Mouse (Mus musculus) midbrain, embryonic 15.5 days (tissue): ENCODE data around the gene Kansl1. TPM values are rescaled to one million over a fixed set of nuclear protein-coding genes. Genes with fewer than 3 reads are reported as not detected.

Source experiments
- ATAC-seq: fragments of 200-750 bp; cut with Nextera tagmentation; replicated peaks from 2 replicates; pipeline ENCODE4 v1.8.0; 2017; ENCODE audit warnings: moderate TSS enrichment
- H3K27ac ChIP-seq: fragments of 300-500 bp; sonication (generic); 2 replicates; pipeline ENCODE4 v1.5.1; 2015; ENCODE audit warnings: mild to moderate bottlenecking, inconsistent platforms
- H3K27me3 ChIP-seq: fragments of 300-500 bp; sonication (generic); replicated peaks from 2 replicates; pipeline ENCODE4 v1.6.1; 2015; ENCODE audit warnings: inconsistent platforms
- H3K36me3 ChIP-seq: fragments of 300-500 bp; sonication (generic); replicated peaks from 2 replicates; pipeline ENCODE4 v1.6.1; 2015; ENCODE audit warnings: inconsistent platforms
- H3K4me1 ChIP-seq: fragments of 300-500 bp; sonication (generic); 2 replicates; pipeline ENCODE4 v1.6.1; 2015; ENCODE audit warnings: inconsistent platforms
- H3K4me2 ChIP-seq: fragments of 300-500 bp; sonication (generic); 2 replicates; pipeline ENCODE4 v1.6.1; 2015; ENCODE audit warnings: inconsistent platforms, mild to moderate bottlenecking, moderate library complexity
- H3K4me3 ChIP-seq: fragments of 300-500 bp; sonication (generic); 2 replicates; pipeline ENCODE4 v1.5.1; 2015; ENCODE audit warnings: mild to moderate bottlenecking, inconsistent platforms
- H3K9ac ChIP-seq: fragments of 300-500 bp; sonication (generic); 2 replicates; pipeline ENCODE4 v1.6.1; 2015; ENCODE audit warnings: mild to moderate bottlenecking, inconsistent platforms
- H3K9me3 ChIP-seq: fragments of 300-500 bp; sonication (generic); 2 replicates; pipeline ENCODE4 v1.6.1; 2016; ENCODE audit warnings: inconsistent platforms
- WGBS: fragments of 180-500 bp; shearing (Covaris S2); methylation state at CpG from one replicate; pipeline ENCODE4 v1.1.7; 2015; ENCODE audit warnings: mixed read lengths; 5-methylcytosine and 5-hydroxymethylcytosine counted together
- polyA plus RNA-seq: library from polyadenylated mRNA; unstranded; fragments of >200 nt; fragmentation: Nextera tagmentation; extraction: Ambion mirVana; gene quantifications from 2 replicates; pipeline ENCODE4 v1.2.1, GENCODE M21; 2015

The Kansl1 gene
- polyA plus RNA-seq, 1 experiment from 2014 or later, result 31.1 TPM

GRCm38 (mm10) chr11:104386595-104386994 lies 82.1 kb downstream of the Kansl1 start:
- H3K9me3 ChIP-seq, result no peaks in the 10 kb centered on the region
- no peaks in the 10 kb centered on the region for H3K27me3 ChIP-seq
- H3K27ac ChIP-seq, result no peak overlapping the region
- no peaks in the 10 kb centered on the region for H3K36me3 ChIP-seq
- no peak for ATAC-seq
- H3K4me2 ChIP-seq, result no peak overlapping the region
- no peak overlapping the region for H3K9ac ChIP-seq
- no peak overlapping the region for H3K4me3 ChIP-seq
- 97% methylated on average over 1 of the region's 1 CpGs for WGBS
- H3K4me1 ChIP-seq, result no peaks in the 10 kb centered on the region

- no peaks in the 10 kb centered on the region for H3K36me3 ChIP-seq
- WGBS, result 91% methylated on average over 2 of the region's 2 CpGs
- no peaks in the 10 kb centered on the region for H3K9me3 ChIP-seq
- H3K27me3 ChIP-seq, result no peaks in the 10 kb centered on the region
- no peak overlapping the region for H3K27ac ChIP-seq
- no peak for ATAC-seq
- no peak overlapping the region for H3K9ac ChIP-seq
- H3K4me3 ChIP-seq, result no peak overlapping the region
- H3K4me1 ChIP-seq, result no peaks in the 10 kb centered on the region
- no peak overlapping the region for H3K4me2 ChIP-seq
Measured at GRCm38 (mm10) chr11:104383167-104383810, 85.4 kb downstream of the Kansl1 start.

- H3K4me1 ChIP-seq, result no peaks in the 10 kb centered on the region
- ATAC-seq, result no peak
- no peaks in the 10 kb centered on the region for H3K9me3 ChIP-seq
- H3K4me3 ChIP-seq, result no peak overlapping the region
- H3K27me3 ChIP-seq, result no peaks in the 10 kb centered on the region
- H3K27ac ChIP-seq, result no peak overlapping the region
- H3K9ac ChIP-seq, result no peak overlapping the region
- H3K36me3 ChIP-seq, result 0 out of 2 replicates have a peak, but pooled peaks cover 3% of the 10 kb centered on the region
- 85% methylated on average over 4 of the region's 4 CpGs for WGBS
- no peak overlapping the region for H3K4me2 ChIP-seq
Measured at GRCm38 (mm10) chr11:104381887-104382286, 86.8 kb downstream of the Kansl1 start.

- no peaks in the 10 kb centered on the region for H3K4me1 ChIP-seq
- no peak overlapping the region for H3K9ac ChIP-seq
- H3K9me3 ChIP-seq, result no peaks in the 10 kb centered on the region
- ATAC-seq, result no peak
- no peaks in the 10 kb centered on the region for H3K27me3 ChIP-seq
- 61% methylated on average over 1 of the region's 1 CpGs for WGBS
- H3K36me3 ChIP-seq, result 0 out of 2 replicates have a peak, but pooled peaks cover 3% of the 10 kb centered on the region
- no peak overlapping the region for H3K4me2 ChIP-seq
- H3K27ac ChIP-seq, result no peak overlapping the region
- H3K4me3 ChIP-seq, result no peak overlapping the region
Measured at GRCm38 (mm10) chr11:104379635-104380034, 89.0 kb downstream of the Kansl1 start.

- no peak overlapping the region for H3K27ac ChIP-seq
- no peak overlapping the region for H3K4me3 ChIP-seq
- H3K9ac ChIP-seq, result no peak overlapping the region
- no peak for ATAC-seq
- no peak overlapping the region for H3K4me2 ChIP-seq
- WGBS, result 89% methylated on average over 3 of the region's 3 CpGs
- 0 out of 2 replicates have a peak, but pooled peaks cover 3% of the 10 kb centered on the region for H3K36me3 ChIP-seq
- H3K9me3 ChIP-seq, result no peaks in the 10 kb centered on the region
- H3K4me1 ChIP-seq, result no peaks in the 10 kb centered on the region
- H3K27me3 ChIP-seq, result no peaks in the 10 kb centered on the region
Measured at GRCm38 (mm10) chr11:104376291-104376690, 92.4 kb downstream of the Kansl1 start.

GRCm38 (mm10) chr11:104367486-104368190 lies 101.0 kb downstream of the Kansl1 start:
- H3K4me3 ChIP-seq, result no peak overlapping the region
- H3K4me1 ChIP-seq, result no peaks in the 10 kb centered on the region
- H3K9me3 ChIP-seq, result no peaks in the 10 kb centered on the region
- H3K4me2 ChIP-seq, result no peak overlapping the region
- 90% methylated on average over 5 of the region's 5 CpGs for WGBS
- no peaks in the 10 kb centered on the region for H3K27me3 ChIP-seq
- H3K27ac ChIP-seq, result no peak overlapping the region
- no peak for ATAC-seq
- no peaks in the 10 kb centered on the region; the same call in 1 of the 2 replicates for H3K36me3 ChIP-seq
- no peak overlapping the region for H3K9ac ChIP-seq

- H3K27me3 ChIP-seq, result no peaks in the 10 kb centered on the region
- no peak overlapping the region for H3K4me3 ChIP-seq
- no peak overlapping the region for H3K27ac ChIP-seq
- no peak overlapping the region for H3K9ac ChIP-seq
- no peaks in the 10 kb centered on the region for H3K9me3 ChIP-seq
- H3K36me3 ChIP-seq, result no peaks in the 10 kb centered on the region; the same call in 1 of the 2 replicates
- no peaks in the 10 kb centered on the region for H3K4me1 ChIP-seq
- ATAC-seq, result no peak
- WGBS, result 93% methylated on average over 2 of the region's 2 CpGs
- no peak overlapping the region for H3K4me2 ChIP-seq
Measured at GRCm38 (mm10) chr11:104363823-104364600, 104.6 kb downstream of the Kansl1 start.

- WGBS, result 100% methylated on average over 1 of the region's 1 CpGs
- no peaks in the 10 kb centered on the region for H3K27me3 ChIP-seq
- no peaks in the 10 kb centered on the region for H3K9me3 ChIP-seq
- no peak overlapping the region for H3K9ac ChIP-seq
- no peak overlapping the region for H3K27ac ChIP-seq
- H3K4me1 ChIP-seq, result no peaks in the 10 kb centered on the region
- H3K36me3 ChIP-seq, result no peaks in the 10 kb centered on the region
- H3K4me2 ChIP-seq, result no peak overlapping the region
- H3K4me3 ChIP-seq, result no peak overlapping the region
- no peak for ATAC-seq
Measured at GRCm38 (mm10) chr11:104362704-104363103, 106.0 kb downstream of the Kansl1 start.

- ATAC-seq, result no peak
- no peak overlapping the region for H3K4me3 ChIP-seq
- WGBS, result 73% methylated on average over 2 of the region's 2 CpGs
Measured at GRCm38 (mm10) chr11:104361790-104362189, 106.9 kb downstream of the Kansl1 start.

GRCm38 (mm10) chr11:104346931-104347330 lies 121.7 kb downstream of the Kansl1 start:
- 54% methylated on average over 3 of the region's 3 CpGs for WGBS
- Histone ChIP-seq H3K4me2 (no peak overlapping the region), H3K9me3 (no peaks in the 10 kb centered on the region), H3K4me1 (no peaks in the 10 kb centered on the region), H3K4me3 (no peak overlapping the region), H3K9ac (no peak overlapping the region), H3K27me3 (no peaks in the 10 kb centered on the region), H3K27ac (peak overlapping the region; percentile 38; the same call in 1 of the 2 replicates), H3K36me3 (peaks cover 37% of the 10 kb centered on the region)
- no peak for ATAC-seq

More at GRCm38 (mm10) chr11:104361790-104362189, 106.9 kb downstream of the Kansl1 start:
- H3K4me1 ChIP-seq, result no peaks in the 10 kb centered on the region
- peaks cover under 1% of the 10 kb centered on the region; the same call in 1 of the 2 replicates for H3K36me3 ChIP-seq
- no peak overlapping the region for H3K4me2 ChIP-seq
- no peaks in the 10 kb centered on the region for H3K27me3 ChIP-seq
- no peak overlapping the region for H3K27ac ChIP-seq
- H3K9me3 ChIP-seq, result no peaks in the 10 kb centered on the region
- H3K9ac ChIP-seq, result no peak overlapping the region

GRCm38 (mm10) chr11:104334946-104335345 lies 133.7 kb downstream of the Kansl1 start:
- 83% methylated on average over 13 of the region's 13 CpGs for WGBS
- Histone ChIP-seq H3K4me1 (no peaks in the 10 kb centered on the region), H3K36me3 (peaks cover 33% of the 10 kb centered on the region)

GRCm38 (mm10) chr11:104334115-104334514 lies 134.5 kb downstream of the Kansl1 start:
- no peak for ATAC-seq
- Histone ChIP-seq H3K9ac (no peak overlapping the region), H3K9me3 (no peaks in the 10 kb centered on the region), H3K4me3 (no peak overlapping the region), H3K27ac (0 out of 2 replicates have a peak overlapping the region, but pooled peaks have one; percentile 20), H3K27me3 (no peaks in the 10 kb centered on the region), H3K4me2 (no peak overlapping the region), H3K36me3 (peaks cover 31% of the 10 kb centered on the region), H3K4me1 (no peaks in the 10 kb centered on the region)
- WGBS, result 78% methylated on average over 5 of the region's 5 CpGs

More at GRCm38 (mm10) chr11:104334946-104335345, 133.7 kb downstream of the Kansl1 start:
- H3K9me3 ChIP-seq, result no peaks in the 10 kb centered on the region
- no peak overlapping the region for H3K27ac ChIP-seq
- ATAC-seq, result no peak
- H3K4me3 ChIP-seq, result no peak overlapping the region
- no peak overlapping the region for H3K9ac ChIP-seq
- H3K27me3 ChIP-seq, result no peaks in the 10 kb centered on the region
- no peak overlapping the region for H3K4me2 ChIP-seq
